Mouse (Mus musculus) kidney, postnatal 36 days (tissue): ENCODE data around the gene Nfil3.

ENCODE experiments used
- DNase-seq, 2 experiments: peaks; one replicate each; pipeline ENCODE4 v3.0.0; 2021 to 2022; ENCODE audit warnings: mixed read lengths in 2 of 2

Gene Nfil3

DNA sequence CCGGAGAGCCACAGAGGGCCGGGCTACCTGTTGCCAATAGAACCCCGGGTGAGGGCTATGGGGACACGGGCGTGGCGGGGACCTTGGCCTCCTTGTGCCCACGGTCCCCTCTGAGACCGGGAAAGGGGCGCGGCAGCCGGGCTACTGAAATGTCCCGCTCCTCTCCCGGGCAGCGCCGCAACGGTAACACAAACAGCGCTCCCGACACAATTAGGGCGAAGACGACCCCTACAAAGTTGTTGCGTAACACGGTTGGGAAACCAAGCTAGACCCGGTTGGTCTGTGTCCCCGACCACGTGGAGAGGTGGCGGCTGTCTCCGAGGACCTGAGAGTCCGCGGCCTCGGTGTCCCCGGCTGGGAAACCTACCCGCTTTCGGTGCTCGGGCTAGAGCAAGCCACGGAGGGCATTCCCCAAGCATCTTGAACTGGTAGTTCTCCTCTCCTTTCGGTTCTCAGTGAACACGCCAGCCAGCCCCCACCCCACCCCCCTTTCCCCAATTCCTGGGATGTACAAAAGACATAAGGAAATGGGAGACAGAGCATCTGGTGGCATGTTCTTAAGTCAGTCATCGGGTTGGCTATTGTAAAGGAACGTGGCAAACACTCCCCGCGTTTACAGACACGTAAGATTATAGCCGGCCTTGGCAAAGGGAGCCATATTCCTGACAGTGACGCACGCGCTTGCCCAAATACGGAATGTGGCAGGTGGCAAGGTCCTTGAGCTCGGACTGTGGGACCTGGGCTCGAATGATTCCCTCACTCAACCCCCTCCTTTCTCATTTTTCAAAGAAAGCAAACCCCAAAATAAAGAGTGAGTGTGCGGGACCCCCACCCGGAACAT, 788 bp upstream of the Nfil3 start:
- DNase-seq: peak; percentile 51 to 54

DNA sequence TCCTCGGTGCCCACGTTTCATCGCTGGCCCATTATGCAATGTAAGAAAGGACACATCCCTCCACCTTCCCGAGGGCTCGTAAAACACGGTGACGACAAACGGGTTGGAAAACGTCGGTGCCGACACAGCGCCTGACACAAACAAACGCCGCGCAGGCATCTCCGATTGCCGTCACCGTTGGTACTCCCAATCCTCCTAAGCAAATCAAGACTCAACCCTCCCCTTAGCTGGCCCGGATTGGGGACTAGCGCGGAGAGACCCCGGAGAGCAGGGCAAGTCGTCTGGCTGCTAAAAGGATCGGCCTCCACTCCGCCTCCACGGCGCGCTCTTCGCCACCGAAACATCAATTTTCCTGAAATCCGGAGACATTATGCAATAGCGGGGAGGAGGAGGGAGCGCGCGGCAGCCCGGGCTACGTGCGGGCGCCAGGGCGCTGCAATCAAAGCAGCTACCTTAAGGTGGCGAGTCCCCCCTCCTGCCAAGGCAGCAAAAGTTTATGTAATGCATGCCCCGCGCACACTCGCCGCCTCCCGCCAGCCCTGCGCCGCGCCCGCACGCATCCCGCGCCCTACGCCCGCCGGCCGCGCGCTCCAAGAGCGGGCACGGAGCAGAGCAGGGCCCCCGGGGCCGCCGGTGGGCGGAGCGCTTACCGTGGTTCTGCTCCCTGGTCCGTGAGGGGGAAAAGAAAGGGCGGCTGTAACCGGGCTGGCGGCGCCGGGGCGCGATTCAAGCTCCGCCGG, 492 bp downstream of the Nfil3 start:
- DNase-seq: peak; percentile 71 to 77

DNA sequence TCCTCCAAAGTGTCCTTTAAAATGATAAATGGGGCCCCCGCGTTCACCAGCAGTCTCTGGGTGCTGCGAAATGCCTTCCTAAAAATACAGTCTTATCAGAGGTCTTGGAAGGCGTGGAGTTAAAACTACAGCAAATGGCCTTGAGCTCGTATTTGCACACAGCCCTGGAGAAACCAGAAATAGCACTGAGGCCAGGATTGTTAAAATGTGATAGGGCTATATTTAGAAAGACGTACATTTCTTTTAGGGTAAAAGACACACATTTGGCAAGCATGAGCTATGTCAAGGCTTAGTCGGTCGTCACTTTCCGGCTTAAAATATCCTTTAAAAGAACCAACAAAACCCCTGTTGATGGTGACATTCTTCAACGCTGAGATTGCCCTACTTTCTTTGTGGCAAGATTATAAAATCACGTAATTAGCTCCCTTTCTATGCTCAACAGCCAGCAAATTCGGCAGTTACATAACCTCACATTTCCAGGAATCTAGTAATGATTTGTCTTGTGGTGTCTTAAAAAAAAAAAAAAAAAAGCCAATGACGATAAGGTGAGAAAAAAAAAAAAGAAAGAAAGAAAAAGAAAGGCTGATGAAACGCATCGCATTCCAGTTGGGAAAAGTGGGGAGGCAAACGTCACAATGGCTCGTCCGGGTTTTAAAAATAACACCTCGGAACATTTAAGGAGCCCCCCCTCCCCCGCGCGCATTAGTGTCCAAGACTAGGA, 1.4 kb downstream of the Nfil3 start:
- peak; percentile 26 to 35 for DNase-seq

DNA sequence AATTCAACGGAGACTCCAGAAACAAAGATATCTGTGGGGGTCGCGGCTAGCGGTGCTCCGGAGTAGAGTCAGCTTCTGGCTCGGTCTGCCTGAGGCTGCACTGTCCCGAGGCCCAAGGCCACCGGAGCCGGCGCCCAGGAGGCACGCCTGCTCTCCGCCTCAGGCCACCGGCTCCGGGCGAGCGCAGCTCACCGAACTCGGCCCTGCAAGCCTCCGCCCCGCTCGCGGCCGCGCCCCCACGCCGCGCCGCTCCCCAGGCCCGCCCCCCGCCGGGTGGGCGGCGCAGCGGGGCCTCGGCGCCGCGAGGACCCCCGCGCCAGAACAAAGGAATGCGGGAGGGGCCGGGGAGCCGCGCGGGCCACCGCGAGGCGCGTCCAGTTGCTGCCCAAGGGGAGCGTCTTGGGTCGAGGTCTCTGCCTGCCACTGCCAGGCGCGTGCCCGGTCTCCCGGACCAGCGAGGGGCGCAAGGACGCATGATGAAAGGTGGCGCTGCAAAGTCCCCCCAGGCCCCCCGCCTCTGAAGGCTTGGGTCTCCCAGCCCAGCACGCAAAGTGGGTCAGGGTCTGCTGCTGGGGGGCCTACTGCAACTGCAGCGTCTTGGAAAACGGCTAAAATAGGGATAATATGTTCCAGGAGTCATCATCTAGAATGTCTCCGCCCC, 2.4 kb downstream of the Nfil3 start:
- DNase-seq: peak; percentile 51 to 78

DNA sequence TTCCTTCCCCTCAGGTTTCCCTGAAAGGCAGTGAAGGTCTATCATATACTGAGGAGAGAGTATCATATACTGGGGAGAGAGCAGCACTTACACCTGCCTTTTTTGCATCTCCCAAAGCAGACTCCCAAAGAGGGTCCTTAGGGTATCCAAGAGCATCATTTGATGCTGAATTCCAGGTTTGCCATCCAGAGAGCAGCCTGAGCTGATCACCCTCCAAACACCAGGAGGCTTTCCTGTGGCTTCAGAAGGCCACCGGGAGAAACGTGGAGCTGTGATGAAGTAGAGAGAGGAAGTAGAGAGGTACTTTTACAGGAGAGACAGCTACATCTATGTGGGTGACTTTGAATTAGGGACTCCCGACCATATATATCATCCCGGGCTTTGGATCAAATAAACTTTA, 3.1 kb downstream of the Nfil3 start:
- no peak for DNase-seq

DNA sequence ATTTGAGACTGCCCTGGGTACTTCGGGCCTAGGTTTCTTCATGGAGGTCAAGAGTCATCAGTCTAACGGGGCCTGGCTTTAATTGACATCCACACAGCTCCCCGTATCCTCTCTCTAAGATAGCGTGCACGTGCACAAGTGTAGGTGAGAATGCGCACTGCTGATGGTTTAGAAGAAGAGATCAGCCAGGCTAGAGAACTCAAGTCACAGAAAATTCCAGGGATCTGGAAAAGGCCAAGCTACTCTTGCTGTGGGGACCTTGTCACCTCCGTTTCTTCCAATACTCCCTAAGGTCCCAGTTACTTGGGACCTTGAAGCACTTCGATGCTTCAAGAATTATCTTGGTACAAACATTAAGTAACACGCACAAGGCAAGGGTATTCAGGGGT, 3.7 kb downstream of the Nfil3 start:
- no peak for DNase-seq

DNA sequence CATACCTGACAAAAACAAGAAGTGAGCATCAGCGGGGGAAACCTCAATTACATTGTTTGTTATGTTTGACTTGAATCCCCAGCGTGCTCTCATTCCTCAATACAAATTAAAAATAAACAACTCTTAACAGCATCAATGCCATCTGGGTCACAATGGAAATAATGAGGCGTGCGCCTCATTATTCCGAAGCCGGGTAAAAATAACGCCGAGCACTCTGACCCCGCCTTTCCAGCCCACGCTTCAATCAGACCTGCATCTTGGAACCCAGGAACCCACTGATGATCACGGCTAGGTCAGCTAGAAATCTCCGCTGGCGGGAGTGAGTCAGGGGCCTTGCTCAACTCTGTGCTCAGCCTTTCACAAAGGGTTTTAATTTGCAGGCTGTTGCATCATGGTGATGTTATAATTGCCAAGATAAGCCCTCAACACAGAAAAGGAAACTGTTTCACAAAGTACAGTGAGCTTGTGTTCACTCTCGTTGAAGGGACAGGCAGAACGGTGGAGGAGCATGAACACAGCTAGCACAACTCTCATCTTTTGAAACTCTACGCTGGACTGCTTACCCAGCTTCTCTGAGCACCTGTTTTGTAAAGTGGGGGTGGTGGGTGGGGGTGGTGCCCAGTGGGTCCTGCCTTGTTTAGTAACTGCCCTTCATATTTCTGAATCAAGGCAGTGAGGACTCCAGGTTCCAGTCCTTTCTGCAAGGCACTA, 4.2 kb downstream of the Nfil3 start:
- DNase-seq: peak; percentile 33 to 40

DNA sequence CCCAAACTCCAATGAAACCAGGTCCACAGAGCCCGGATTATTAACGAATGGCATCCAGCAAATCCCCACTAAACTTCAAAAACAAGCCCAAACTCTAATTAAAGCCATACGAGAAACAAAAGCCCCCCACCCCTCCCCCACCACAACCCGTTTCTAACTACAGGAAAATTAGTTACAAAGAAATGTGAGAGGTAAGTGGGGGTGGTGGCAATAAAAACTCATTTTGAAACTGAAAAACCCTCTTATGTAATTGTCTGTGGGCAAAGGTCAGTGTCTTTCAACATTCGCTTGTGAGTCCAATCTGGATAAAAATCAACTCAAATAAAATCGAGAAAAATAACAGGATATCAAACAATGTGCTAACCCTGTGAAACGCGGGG, 4.8 kb downstream of the Nfil3 start:
- peak; percentile 24 to 76 for DNase-seq

DNA sequence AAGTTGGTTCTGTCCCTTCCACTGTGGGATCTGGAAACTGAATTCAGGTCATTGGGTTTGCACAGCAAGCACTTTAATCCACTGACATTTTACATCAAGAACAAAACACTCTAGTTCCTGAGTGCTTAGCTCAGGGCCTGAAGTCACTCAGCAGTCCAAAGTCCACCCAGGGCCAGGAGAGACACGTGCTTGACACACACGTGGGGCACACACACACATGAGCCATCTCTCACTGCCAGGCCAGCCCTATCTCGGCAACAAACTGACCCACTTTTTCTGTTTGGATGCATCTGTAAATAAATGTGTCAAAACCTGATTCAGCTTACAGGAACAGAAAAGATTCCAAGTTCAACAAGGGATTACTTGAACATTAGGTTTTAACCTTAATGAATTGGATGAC, 6.2 kb downstream of the Nfil3 start:
- peak; percentile 87 to 89 for DNase-seq

DNA sequence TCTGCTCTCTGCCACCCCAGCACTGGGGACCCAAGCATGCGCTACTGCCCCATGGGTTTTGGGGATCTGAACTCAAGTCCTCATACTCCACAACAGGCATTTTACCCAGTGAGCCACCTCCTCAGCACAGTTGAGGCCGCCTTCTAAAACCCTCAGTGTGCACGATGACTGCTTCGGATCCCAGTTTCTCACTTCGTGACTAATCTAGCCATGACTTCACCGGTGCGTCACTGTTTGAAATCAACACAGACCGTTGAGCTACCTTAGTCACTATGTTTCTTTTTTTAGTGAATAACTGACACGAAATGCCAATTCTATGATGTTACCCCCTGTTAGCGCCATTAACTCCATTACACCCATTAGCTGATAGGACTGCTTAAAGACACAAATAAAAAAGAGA, 7.4 kb downstream of the Nfil3 start:
- no peak for DNase-seq

DNA sequence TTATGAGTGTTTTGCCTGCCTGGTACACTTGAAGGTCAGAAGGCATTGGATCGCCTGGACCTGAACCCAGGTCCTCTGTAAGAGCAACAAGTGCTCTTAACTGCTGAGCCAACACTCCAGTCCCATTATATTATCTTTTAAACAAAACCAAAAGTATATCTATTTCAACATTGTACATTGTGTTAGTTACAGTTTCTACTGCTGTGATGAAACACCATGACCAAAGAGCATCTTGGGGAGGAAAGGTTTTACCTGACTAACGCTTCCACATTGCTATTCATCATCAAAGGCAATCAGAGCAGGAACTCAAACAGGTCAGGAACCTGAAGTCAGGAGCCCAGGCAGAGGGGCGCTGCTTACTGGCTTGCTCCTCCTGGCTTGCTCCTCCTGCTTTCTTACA, 8.2 kb downstream of the Nfil3 start:
- DNase-seq: no peak

DNA sequence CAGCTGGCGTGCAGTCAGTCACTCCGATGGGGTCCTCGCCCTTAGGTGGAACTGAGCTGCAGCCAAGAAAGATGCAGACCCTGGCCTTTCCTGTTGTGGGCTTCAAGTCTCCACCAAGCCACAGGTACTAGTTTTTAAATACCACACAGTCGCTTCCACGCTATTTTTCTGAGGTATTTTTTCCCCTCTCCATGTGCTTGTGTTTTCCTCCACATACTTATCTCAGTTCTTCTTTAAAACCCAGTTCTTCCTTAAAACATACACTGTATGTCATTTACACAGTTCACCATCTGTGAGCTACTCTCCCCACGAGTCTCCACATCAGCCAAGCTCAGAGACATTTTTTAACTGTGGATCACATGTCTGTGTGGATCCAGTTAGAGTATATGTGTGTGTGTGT, 10.0 kb downstream of the Nfil3 start:
- no peak for DNase-seq

DNA sequence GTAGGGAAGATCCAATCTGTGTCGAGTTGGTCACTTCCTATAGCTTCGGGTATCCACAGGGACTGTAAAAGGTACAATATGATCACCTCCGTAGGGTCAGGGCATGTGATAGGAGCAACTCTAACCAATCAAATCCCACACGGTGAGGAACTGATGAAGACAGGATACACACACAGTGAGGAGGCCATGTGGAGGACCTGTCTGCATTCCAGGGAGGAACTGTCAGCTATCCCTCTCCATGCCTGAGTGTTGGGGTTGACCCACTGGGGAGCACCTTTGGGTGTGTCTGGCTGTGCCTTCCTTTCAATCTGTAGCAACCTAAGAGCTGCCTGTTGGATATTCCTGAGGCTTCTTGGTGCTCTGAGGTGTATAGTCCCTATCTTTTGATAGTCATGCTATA, 18.0 kb downstream of the Nfil3 start:
- DNase-seq: no peak

DNA sequence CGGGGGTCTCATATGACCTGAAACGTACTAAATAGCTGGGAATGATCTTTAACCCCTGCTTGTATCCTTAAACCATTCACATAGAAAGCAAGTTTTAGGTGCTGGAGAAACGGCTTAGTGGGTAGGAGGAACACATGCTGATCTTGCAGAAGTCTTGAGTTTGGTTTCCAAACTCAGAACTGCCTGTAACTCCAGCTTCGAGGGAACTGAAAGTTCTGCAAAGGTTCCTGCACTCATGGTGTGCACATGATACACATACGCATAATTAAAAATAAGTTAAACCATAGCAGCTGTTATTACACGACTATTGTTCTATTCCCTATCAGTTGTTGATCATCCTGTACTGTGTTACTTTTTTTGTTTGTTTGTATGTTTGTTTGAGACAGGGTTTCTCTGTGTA, 18.5 kb downstream of the Nfil3 start:
- DNase-seq: no peak

DNA sequence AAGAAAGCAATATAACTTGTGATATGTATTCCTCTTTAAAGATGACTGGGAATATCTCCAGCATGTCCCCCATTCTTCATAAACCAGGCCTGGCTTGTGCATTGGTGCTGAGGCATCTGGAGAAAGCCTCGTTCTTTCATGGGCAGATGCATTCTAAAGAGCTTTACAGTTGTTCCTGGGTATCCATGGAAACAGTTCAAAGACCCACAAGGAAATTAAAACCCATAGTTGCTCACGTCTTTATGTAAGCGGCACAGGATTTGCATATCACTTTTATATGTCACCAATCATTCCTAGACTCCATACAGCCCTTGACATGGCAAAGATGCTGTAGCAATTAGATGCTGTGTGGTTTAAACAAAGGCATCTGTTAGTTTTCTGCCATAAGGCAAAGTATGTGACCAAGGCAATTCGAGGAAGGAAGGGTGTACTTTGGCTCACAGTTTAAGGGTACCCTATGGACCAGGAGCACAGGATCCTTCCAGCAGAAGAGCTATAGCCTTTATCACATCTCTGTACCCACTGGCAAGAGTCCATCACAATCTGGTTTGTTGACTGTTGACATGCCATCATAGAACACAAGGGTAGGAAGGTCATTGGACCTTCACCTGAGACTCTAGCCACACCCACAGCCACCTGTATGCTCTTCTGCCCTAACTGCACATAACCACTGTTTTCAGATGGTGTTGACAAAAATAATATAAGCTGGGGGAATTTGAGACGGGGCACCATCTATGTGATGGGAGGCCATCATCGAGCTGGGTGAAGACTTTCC, 26.9 kb downstream of the Nfil3 start:
- DNase-seq: no peak

DNA sequence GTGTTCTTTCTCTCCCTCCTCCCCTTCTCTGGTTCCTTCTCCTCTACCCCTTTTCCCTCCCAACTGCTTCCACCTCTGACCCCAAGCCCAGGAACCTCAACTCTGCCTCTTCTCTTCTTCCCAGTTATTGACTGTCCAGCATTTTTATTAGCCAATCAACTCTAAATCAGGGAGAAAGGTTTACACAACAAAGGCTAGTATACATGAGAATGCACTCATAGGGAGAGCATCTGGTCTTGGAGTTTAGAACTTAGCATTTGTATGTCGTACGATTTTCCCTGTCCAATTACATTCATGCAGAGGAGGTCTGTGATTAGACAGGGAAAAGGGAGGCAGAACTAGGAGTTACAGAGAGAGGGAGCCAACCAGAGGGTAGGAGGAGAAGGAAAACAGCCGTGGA, 31.7 kb downstream of the Nfil3 start:
- no peak for DNase-seq

DNA sequence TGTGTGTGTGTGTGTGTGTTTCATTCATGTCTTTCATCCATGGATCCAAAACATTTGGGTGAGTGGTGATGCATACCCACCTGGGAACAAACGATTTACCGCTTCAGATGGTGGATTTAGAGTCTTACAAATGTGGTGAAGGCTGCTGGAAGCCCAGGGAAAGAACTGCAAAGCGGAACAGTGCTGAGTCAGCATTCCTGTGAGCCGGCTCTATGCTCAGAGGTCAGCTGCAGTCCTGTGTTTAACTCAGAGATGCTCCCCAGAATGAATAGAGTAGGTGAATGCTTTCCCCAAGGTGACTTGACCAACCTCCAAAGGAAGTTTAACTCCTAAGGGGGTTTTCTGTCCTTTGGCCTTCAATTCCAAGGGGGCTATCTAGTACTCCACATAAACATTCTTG, 33.3 kb downstream of the Nfil3 start:
- DNase-seq: no peak

DNA sequence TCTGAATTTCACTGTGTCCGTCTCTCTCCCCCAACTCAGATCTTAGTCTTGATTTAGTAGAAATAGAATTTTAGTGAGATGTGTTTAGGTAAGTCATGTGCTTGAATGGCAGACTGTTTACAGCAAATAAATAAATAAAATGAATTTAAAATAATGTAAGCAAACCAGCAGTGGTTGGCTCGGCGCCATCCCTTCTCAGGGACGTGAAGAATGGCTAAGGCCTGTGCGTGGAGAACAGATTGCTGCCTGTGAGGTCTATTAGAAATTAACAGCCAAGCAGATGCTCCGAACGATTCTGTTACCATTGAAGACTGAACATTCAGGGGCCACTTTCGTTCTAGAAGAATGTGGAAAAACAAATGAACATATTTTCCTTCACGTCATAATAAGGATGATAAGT, 35.1 kb downstream of the Nfil3 start:
- DNase-seq: no peak

DNA sequence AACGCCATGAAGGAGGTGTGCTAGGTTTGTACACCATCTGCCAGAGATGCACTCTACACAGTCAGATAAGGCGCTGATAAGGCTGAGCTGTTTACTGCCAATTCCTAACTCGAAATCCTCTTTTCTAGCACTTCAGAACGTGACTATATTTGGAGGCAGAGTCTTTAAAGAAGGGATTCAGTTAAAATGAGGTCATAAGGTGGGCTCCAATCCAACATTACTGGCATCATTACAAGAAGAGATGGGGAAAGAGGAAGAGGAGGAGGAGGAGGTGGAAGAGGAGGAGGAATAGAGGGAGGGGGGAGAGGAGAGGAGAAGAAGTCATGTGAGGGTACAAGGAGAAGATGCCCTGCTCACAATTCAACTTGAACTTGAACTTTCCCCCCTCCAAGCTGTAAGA, 36.8 kb downstream of the Nfil3 start:
- no peak for DNase-seq

DNA sequence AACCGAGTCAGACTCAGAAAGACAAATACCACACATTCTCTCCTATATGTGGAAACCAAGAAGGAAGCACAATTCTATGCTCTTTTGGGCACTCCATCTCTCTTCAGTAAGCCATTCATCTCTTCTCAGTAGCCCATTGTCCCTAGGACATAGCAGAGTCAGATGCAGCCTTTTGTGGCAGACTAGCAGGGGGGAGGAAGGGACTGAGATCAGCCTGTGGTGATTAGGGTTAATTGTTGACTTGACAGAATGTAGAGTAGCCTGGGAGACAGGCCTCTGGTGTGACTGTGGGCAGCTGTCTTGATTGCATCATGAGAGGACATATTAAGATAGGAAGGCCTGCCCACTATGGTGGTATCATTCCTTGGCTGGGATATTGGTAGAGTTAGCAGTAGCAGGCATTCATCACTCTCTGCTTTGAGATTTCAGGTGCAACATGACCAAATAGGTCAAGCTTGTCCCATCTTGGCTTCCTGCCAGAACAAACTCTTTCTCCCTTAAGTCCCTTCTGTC, 37.9 kb downstream of the Nfil3 start:
- no peak for DNase-seq

DNA sequence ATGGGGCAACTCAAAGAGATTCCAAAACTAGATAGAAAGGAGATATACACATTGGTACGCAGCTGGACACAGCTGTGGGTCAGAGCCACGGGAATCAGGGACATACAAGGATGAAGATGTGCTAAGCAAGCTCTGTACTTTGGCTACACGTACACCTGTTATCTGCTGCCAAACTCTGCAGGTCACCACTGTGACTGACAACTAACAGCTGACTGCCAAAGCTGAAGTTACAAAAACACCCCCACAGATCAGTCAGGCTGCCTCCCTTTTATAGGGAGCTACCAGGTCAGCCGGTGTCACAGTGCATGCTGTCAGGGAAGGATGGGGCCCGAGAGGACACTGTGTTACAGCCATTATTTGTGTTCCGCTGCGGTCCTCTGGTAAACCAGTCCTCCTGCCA, 39.9 kb downstream of the Nfil3 start:
- DNase-seq: no peak

DNA sequence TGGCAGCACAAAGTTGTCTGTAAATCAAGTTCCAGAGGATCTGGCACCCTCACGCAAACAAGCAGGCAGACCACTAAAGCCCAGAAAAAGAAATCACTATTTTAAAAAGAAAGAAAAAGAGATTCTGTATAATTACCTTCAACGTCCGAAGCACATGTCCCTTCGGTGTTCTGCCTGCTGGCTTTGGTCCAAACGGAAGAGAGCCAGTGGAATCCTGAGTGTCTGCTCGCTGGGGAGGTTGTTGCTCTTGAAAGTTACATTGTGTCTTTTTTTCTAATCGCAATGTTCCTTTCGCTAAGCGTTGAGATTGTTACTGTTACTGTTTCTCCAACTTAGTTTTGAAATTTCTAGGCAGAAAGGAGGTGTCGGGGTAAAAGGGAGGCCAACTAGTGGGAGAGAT, 50.3 kb downstream of the Nfil3 start:
- DNase-seq: peak; percentile 42 to 67
